Mouse (Mus musculus): ENCODE data around the gene Plekhb2.

Plekhb2 gene

GRCm38 (mm10) chr1:34849745-34850342 is at the start of gene Plekhb2:
TSS of gene Plekhb2 (plus strand) at chr1:34849976.
- DNase-seq (ENCODE audit: extremely low read depth, low read depth, low spot score): no peak

DNA sequence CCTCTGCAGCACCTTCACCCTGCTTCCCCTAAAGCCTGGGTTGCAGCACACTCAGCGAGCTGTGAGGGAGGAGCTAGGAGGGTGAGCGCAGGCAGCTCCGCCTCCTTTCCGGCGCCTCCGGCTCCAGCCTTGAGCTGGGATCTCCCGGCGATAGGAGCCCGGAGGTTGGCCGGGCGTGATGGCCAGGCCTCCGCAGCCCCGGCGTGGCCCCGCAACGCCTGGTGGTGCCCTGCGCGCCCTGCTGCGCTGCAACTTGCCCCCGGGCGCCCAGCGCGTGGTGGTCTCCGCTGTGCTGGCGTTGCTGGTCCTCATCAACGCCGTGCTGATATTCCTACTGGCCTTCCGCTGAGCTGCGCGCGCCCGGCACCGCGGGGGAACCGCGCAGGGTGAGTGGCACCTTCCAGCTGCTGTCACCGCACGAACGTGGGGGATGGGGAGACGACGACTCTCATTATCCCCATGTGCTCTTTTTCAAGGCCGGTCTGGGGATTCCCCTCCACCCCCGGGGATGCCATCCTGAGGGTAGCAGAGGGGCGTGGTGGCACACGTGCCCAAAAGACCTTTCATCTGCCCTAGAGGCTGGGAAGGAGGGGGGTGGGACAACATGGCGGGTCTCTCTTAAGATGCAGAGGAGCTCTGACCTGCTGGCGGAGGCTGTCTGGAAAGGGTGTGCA is 48.0 kb upstream of the Plekhb2 start:
- DNase-seq (ENCODE audit: extremely low read depth, low read depth, low spot score): no peak

DNA sequence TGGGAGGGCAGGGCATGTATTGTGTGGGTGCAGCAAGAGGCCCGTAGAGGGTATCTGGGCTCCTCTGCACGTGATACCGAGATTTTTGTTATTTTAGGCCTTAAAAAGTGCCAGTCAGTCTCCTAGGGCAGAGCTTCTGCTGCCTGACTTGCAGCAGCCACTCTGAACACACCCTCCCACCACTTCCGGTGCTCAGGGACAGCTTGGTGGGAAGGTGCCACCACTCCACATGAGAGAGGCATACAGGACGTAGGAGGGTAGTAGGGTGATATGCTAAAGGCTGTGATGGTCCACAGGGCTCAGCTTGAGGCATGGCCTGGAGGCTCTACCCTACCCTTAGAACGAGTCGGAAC is 47.5 kb upstream of the Plekhb2 start:
- no peak for DNase-seq (ENCODE audit: extremely low read depth, low read depth, low spot score)

DNA sequence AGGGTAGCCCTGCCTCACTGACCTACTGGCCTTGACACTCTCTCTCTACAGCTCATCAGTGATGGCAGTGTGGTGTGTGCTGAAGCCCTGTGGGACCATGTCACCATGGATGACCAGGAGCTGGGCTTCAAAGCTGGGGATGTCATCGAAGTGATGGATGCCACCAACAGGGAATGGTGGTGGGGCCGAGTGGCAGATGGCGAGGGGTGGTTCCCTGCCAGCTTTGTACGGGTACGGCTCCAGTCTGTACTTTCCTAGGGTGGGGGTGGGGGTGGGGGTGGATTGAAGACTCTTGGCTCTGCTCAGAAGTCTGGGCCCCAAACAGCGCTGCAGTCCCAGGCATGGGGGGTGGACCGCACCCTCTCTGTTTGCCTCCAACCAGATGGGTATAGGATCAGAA is 44.9 kb upstream of the Plekhb2 start:
- no peak for DNase-seq (ENCODE audit: extremely low read depth, low read depth, low spot score)

- no peak for DNase-seq (ENCODE audit: extremely low read depth, low read depth, low spot score)
Observed at GRCm38 (mm10) chr1:34805931-34806520, 43.8 kb upstream of the Plekhb2 start.

GRCm38 (mm10) chr1:34808445-34808844 is 41.3 kb upstream of the Plekhb2 start:
- no peak for DNase-seq (ENCODE audit: extremely low read depth, low read depth, low spot score)

GRCm38 (mm10) chr1:34810293-34810692 is 39.5 kb upstream of the Plekhb2 start:
- DNase-seq (ENCODE audit: extremely low read depth, low read depth, low spot score): no peak

DNA sequence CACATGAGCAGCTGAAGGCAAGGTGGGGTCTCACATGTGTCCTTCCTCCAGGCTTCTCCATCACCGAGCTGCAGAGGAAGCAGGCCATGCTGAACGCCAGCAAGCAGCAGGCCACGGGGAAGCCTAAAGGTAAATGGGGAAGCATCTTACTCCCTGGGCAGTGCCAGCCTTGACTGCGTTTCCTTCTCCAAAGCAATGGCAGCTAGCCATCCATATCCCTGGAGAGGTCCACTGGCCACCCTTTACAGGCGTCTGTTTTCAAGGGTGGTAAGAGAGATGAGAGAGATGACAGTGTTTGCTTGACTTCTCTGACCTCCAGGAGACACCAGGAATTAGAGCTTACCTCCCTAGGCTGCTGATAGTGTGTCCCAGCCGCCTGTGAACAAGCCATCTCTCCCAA is 38.7 kb upstream of the Plekhb2 start:
- no peak for DNase-seq (ENCODE audit: extremely low read depth, low read depth, low spot score)

DNA sequence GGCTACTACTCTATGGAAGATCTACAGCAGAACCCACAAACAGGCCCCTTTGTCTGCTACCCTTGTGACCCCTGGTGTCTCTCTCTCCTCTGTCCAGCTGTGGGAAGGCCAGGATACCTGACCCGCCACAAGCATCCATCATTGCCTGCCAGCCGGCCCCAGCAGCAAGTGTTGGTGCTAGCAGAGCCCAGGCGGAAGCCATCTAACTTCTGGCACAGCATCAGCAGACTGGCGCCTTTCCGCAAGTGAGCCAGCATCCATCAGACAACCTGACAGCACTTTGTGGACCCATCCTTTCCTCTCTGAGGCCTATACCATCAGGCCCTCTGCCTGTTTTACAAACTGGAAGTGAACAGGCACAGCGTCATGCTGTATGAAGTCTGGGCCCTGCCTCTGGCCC is 38.2 kb upstream of the Plekhb2 start:
- DNase-seq (ENCODE audit: extremely low read depth, low read depth, low spot score): no peak

GRCm38 (mm10) chr1:34812407-34813247 is 37.1 kb upstream of the Plekhb2 start:
- DNase-seq (ENCODE audit: extremely low read depth, low read depth, low spot score): no peak

- DNase-seq (ENCODE audit: extremely low read depth, low read depth, low spot score): no peak
Observed at GRCm38 (mm10) chr1:34815843-34816242, 33.9 kb upstream of the Plekhb2 start.

- DNase-seq (ENCODE audit: extremely low read depth, low read depth, low spot score): no peak
Observed at GRCm38 (mm10) chr1:34819225-34819910, 30.4 kb upstream of the Plekhb2 start.

DNA sequence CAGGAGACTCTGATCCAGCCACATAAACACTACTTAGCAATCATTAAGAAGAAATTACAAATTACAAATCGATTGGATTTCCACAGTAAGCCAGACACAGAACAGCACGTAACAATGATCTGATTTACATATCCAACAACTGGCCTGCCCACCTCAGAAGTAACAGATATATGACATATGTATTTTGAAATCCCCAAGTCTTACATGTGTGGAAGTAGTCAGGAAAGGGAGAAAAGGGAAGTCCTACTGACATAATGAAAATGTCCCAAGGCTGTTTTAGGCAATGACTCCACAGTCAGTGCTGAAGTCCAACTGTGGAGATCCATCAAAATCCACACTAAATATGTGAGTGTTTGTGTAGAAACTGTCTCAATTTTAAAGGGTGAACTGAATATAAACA is 28.4 kb upstream of the Plekhb2 start:
- DNase-seq (ENCODE audit: extremely low read depth, low read depth, low spot score): no peak

DNA sequence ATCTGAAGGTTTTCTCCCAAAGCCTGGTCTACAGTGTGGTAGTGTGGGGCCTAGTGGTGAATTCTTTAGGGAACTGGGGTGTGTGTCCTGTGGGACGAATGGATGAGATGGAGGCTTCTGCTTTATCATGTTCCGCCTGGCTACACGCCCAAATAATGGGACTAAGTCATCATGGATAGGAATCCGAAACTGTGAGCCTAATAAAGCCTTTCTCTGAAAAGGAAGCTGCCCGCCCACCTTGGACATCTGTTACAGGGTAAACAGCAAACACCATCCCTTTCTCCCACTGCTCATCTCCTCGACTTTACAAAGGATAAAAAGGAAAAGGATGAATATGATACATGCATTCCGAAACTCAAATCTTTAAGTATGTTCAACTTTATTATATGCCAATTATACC is 27.8 kb upstream of the Plekhb2 start:
- DNase-seq (ENCODE audit: extremely low read depth, low read depth, low spot score): no peak

DNA sequence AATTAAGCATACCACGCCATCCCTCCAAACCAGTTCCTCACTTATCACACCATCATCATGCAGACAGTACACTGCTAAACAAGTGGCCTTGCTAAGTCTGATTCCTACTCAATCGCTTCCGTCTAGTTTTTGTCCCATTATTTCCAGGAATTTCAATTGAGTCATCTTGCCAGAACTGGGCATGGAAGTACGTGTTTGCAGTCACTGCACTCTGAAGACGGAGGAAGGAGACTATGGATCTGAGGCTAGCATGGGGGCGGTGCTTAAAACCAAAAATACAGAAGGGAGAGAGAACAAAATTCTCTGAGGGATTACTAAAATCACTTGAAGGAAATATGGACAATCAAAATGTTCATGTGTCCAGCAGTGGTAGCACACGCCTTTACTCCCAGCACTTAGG is 27.0 kb upstream of the Plekhb2 start:
- DNase-seq (ENCODE audit: extremely low read depth, low read depth, low spot score): no peak

DNA sequence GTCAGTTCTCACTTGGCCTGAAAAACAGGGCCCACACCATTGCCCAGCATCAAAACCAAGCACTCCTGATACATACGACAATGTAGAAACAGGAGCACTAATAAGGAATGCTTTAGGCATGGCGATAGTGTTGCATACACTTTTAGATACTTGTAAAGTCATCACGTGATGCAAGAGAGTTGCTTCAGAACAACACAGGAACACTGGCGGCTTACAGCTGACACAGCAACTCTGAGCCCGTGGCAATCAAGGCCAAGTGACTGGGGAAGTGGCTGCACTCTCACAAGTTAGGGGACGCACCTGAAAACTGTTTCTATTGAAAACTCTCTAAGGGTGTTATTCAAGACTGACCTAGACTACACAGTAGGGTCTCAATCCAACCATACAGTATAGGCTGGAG is 26.4 kb upstream of the Plekhb2 start:
- DNase-seq (ENCODE audit: extremely low read depth, low read depth, low spot score): no peak

DNA sequence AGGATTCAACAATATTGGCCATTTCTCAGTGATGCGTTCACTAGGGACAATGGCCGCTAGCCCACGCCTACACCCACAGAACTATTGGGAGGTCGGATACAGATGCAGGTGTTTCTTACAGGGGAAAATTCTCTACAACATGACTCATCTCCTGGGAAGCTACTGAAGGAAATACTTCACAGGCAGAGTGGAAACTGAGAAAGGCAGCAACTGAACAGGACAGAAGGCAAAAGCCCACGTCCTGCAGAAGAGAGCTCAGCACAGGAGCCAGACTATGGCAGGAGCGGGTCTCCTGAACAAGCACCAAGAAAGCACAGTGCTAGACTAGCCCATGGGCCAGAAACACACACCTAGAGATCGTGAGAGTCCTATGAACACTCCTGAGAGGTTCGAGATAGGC is 25.6 kb upstream of the Plekhb2 start:
- DNase-seq (ENCODE audit: extremely low read depth, low read depth, low spot score): no peak

- DNase-seq (ENCODE audit: extremely low read depth, low read depth, low spot score): no peak
Observed at GRCm38 (mm10) chr1:34825909-34826308, 23.9 kb upstream of the Plekhb2 start.

- DNase-seq (ENCODE audit: extremely low read depth, low read depth, low spot score): no peak
Observed at GRCm38 (mm10) chr1:34827900-34828299, 21.9 kb upstream of the Plekhb2 start.

DNA sequence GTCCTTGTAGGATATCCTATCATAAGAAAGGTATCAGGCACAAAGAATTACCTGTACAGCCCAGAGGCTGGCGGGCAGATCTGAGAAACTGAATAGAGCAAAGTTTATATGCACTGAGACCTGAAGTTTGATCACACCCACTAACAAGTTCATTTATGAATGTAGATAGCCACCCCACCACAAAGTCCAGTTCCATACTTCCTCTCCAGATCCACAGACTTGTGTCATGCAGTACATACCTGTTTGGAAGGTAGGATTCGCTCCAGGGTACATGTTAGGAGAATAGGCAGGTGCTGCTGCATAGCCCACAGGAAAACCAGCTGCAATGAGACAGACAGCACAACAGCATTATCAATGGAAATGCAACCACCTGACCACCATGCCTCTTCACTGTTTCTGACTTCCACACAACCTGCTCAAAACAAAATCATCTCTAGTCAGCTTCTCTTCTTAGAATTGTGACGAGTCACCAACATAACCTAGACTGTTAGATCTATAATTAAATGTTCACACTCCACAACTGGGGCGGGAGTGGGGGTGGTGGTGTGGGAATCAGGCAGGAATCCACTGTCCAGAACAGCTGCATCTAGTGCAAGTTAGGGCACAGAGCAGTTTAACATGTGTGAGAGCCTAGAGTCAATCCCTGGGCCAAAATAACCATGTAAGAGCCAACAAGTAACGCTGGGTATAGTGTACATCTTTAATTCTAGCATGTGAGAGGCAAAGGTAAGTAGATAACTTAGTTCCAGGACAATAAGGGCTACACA is 21.1 kb upstream of the Plekhb2 start:
- DNase-seq (ENCODE audit: extremely low read depth, low read depth, low spot score): no peak

DNA sequence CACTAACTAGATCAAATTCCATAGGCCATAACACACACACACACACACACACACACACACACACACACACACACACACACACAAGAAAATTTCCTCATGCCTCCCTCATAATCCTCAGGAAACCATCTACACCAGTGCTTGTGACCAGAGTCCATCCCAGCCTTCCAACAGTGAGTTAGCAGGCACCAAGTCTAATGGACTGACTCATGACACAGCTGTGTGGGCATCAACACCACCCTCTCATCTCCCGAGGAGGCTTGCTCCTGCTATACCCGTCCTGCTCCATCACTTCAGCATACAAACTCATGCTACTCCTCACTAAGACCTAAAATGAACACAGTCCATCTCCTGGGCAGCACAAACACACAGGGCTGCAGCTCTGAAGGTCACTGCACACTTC is 18.8 kb upstream of the Plekhb2 start:
- DNase-seq (ENCODE audit: extremely low read depth, low read depth, low spot score): no peak
